Mouse (Mus musculus) liver, postnatal 0 days (tissue): ENCODE results near the gene Rnf208. TPM values are rescaled to one million over a fixed set of nuclear protein-coding genes. Genes with fewer than 3 reads are reported as not detected.

Experiments used
- ATAC-seq: fragments of 200-750 bp; cut with Nextera tagmentation; 2 replicates; pipeline ENCODE4 v1.8.0; 2017; ENCODE audit warnings: mild to moderate bottlenecking, moderate library complexity
- DNase-seq: peaks from one replicate; pipeline ENCODE4 v3.0.0-alpha.2; 2016
- H3K27ac ChIP-seq: fragments of 300-500 bp; sonication (generic); 2 replicates; pipeline ENCODE4 v1.5.1; 2014; ENCODE audit warnings: antibody characterized with exemption, moderate library complexity, mild to moderate bottlenecking, low read depth
- H3K27me3 ChIP-seq: fragments of 300-500 bp; sonication (generic); 2 replicates; pipeline ENCODE4 v1.6.1; 2014; ENCODE audit warnings: low read length, control low read depth, mixed read lengths; ENCODE audit not compliant: insufficient read depth
- H3K36me3 ChIP-seq: fragments of 300-500 bp; sonication (generic); replicated peaks from 2 replicates; pipeline ENCODE4 v1.6.1; 2014; ENCODE audit warnings: mild to moderate bottlenecking, control low read depth, low read length, moderate library complexity, mixed read lengths; ENCODE audit not compliant: insufficient read depth
- H3K4me1 ChIP-seq: fragments of 300-500 bp; sonication (generic); 2 replicates; pipeline ENCODE4 v1.6.1; 2014; ENCODE audit warnings: antibody characterized with exemption, mild to moderate bottlenecking, control low read depth; ENCODE audit not compliant: insufficient read depth
- H3K4me2 ChIP-seq: fragments of 300-500 bp; sonication (generic); 2 replicates; pipeline ENCODE4 v1.6.1; 2014; ENCODE audit warnings: low read depth, mild to moderate bottlenecking, low read length, moderate library complexity, mixed read lengths
- H3K4me3 ChIP-seq: fragments of 300-500 bp; sonication (generic); 2 replicates; pipeline ENCODE4 v1.5.1; 2014; ENCODE audit warnings: low read depth, low read length
- H3K9ac ChIP-seq: fragments of 300-500 bp; sonication (generic); replicated peaks from 2 replicates; pipeline ENCODE4 v1.6.1; 2014; ENCODE audit warnings: mild to moderate bottlenecking, moderate library complexity
- H3K9me3 ChIP-seq: fragments of 300-500 bp; sonication (generic); 2 replicates; pipeline ENCODE4 v1.6.1; 2016; ENCODE audit warnings: mild to moderate bottlenecking, control low read depth, low read length, mixed read lengths
- CTCF ChIP-seq: sonication (generic); IDR thresholded peaks from 2 replicates; pipeline ENCODE4 v1.5.1; 2016; ENCODE audit warnings: antibody characterized with exemption, low read depth
- EP300 ChIP-seq: IDR thresholded peaks from 2 replicates; pipeline ENCODE4 v1.6.1; 2016; ENCODE audit warnings: antibody characterized with exemption, low read depth, mild to moderate bottlenecking
- WGBS: fragments of 180-500 bp; shearing (Covaris S2); extraction: QIAGEN DNeasy Blood & Tissue Kit; methylation state at CpG from one replicate; pipeline ENCODE4 v1.1.7; 2014; ENCODE audit not compliant: insufficient replicate concordance; 5-methylcytosine and 5-hydroxymethylcytosine counted together
- polyA plus RNA-seq: library from polyadenylated mRNA; unstranded; fragments of >200 nt; fragmentation: Nextera tagmentation; extraction: Ambion mirVana; gene quantifications from 2 replicates; pipeline ENCODE4 v1.2.1, GENCODE M21; 2015

Gene Rnf208
- polyA plus RNA-seq, 1 experiment from 2014 or later, result 0.11 TPM

- DNase-seq (no peak), ATAC-seq (no peak)
- H3K27ac ChIP-seq, result no peak within 1 kb of the TSS
- H3K27me3 ChIP-seq, result peaks cover 49% of the 10 kb centered on the region
- H3K9ac ChIP-seq, result no peak within 1 kb of the TSS
- TF ChIP-seq EP300, result no peak
- no peak for TF ChIP-seq CTCF
- H3K9me3 ChIP-seq, result no peaks in the 10 kb centered on the region
- no peak within 1 kb of the TSS for H3K4me3 ChIP-seq
- peaks cover 12% of the 10 kb centered on the region for H3K4me1 ChIP-seq
- H3K4me2 ChIP-seq, result no peak within 1 kb of the TSS
- 86% methylated on average over 6 of the region's 6 CpGs for WGBS
- peaks cover 18% of the 10 kb centered on the region for H3K36me3 ChIP-seq
Observed at GRCm38 (mm10) chr2:25287927-25288649, 46.0 kb downstream of the Rnf208 start, which contains the start of gene Tmem210. Gene Tmem210 (plus strand): TSS chr2:25288145.

GRCm38 (mm10) chr2:25288734-25289345, 46.8 kb downstream of the Rnf208 start:
- Histone ChIP-seq H3K36me3 (peaks cover 14% of the 10 kb centered on the region), H3K4me3 (no peak overlapping the region), H3K27me3 (peaks cover 49% of the 10 kb centered on the region), H3K27ac (no peak overlapping the region), H3K4me2 (no peak overlapping the region), H3K9me3 (no peaks in the 10 kb centered on the region), H3K9ac (no peak overlapping the region), H3K4me1 (peaks cover 12% of the 10 kb centered on the region)
- DNase-seq (no peak), ATAC-seq (no peak)
- 62% methylated on average over 7 of the region's 7 CpGs for WGBS
- TF ChIP-seq EP300, result no peak
- TF ChIP-seq CTCF, result no peak

GRCm38 (mm10) chr2:25289651-25290050, 47.6 kb downstream of the Rnf208 start, which contains the start of gene Lrrc26:
Gene Lrrc26 (plus strand): TSS chr2:25289915.
- DNase-seq, result no peak
- peaks cover 12% of the 10 kb centered on the region for H3K4me1 ChIP-seq
- 0 out of 2 replicates have a peak within 1 kb of the TSS, but pooled peaks have one; percentile 7 for H3K4me2 ChIP-seq
- TF ChIP-seq CTCF, result no peak
- TF ChIP-seq EP300, result no peak
- H3K27me3 ChIP-seq, result peaks cover 49% of the 10 kb centered on the region
- H3K36me3 ChIP-seq, result peaks cover 8% of the 10 kb centered on the region
- no peak within 1 kb of the TSS for H3K9ac ChIP-seq
- no peak for ATAC-seq
- 11% methylated on average over 11 of the region's 11 CpGs for WGBS
- H3K9me3 ChIP-seq, result no peaks in the 10 kb centered on the region
- H3K4me3 ChIP-seq, result no peak within 1 kb of the TSS
- H3K27ac ChIP-seq, result no peak within 1 kb of the TSS

- Histone ChIP-seq H3K27ac (no peak overlapping the region), H3K36me3 (peaks cover 3% of the 10 kb centered on the region; the same call in 1 of the 2 replicates), H3K9me3 (no peaks in the 10 kb centered on the region), H3K4me1 (peaks cover 12% of the 10 kb centered on the region), H3K4me3 (no peak overlapping the region), H3K4me2 (0 out of 2 replicates have a peak overlapping the region, but pooled peaks have one; percentile 7), H3K9ac (no peak overlapping the region), H3K27me3 (peaks cover 49% of the 10 kb centered on the region)
- DNase-seq (no peak), ATAC-seq (no peak)
- no peak for TF ChIP-seq CTCF
- no peak for TF ChIP-seq EP300
- WGBS, result 3% methylated on average over 54 of the region's 54 CpGs
Observed at GRCm38 (mm10) chr2:25290101-25290815, 48.2 kb downstream of the Rnf208 start.

GRCm38 (mm10) chr2:25290816-25291130, 48.7 kb downstream of the Rnf208 start:
- H3K4me3 ChIP-seq, result no peak overlapping the region
- peaks cover 12% of the 10 kb centered on the region for H3K4me1 ChIP-seq
- no peak overlapping the region for H3K9ac ChIP-seq
- no peak overlapping the region for H3K4me2 ChIP-seq
- no peaks in the 10 kb centered on the region for H3K9me3 ChIP-seq
- DNase-seq (no peak), ATAC-seq (no peak)
- H3K36me3 ChIP-seq, result no peaks in the 10 kb centered on the region
- 3% methylated on average over 18 of the region's 18 CpGs for WGBS
- peaks cover 49% of the 10 kb centered on the region for H3K27me3 ChIP-seq
- no peak overlapping the region for H3K27ac ChIP-seq
- TF ChIP-seq CTCF, result no peak
- no peak for TF ChIP-seq EP300
